Mouse (Mus musculus) heart, postnatal 0 days (tissue): ENCODE data around the gene 2900026A02Rik. TPM values are rescaled to one million over a fixed set of nuclear protein-coding genes. Genes with fewer than 3 reads are reported as not detected.

Source experiments
- ATAC-seq: fragments of 200-750 bp; cut with Nextera tagmentation; 2 replicates; pipeline ENCODE4 v1.8.0; 2017; ENCODE audit warnings: low read depth, moderate number of reproducible peaks, moderate library complexity; ENCODE audit not compliant: insufficient read depth
- DNase-seq: peaks from one replicate; pipeline ENCODE4 v3.0.0-alpha.2; 2016; ENCODE audit warnings: low spot score
- H3K27ac ChIP-seq: fragments of 300-500 bp; sonication (generic); 2 replicates; pipeline ENCODE4 v1.5.1; 2014; ENCODE audit warnings: low read depth, mild to moderate bottlenecking
- H3K27me3 ChIP-seq: fragments of 300-500 bp; sonication (generic); 2 replicates; pipeline ENCODE4 v1.6.1; 2014; ENCODE audit warnings: low read length, mixed read lengths; ENCODE audit not compliant: control insufficient read depth, insufficient read depth
- H3K36me3 ChIP-seq: fragments of 300-500 bp; sonication (generic); replicated peaks from 2 replicates; pipeline ENCODE4 v1.6.1; 2014; ENCODE audit warnings: low read length, mixed read lengths; ENCODE audit not compliant: control insufficient read depth, insufficient read depth
- H3K4me1 ChIP-seq: fragments of 300-500 bp; sonication (generic); 2 replicates; pipeline ENCODE4 v1.6.1; 2014; ENCODE audit warnings: antibody characterized with exemption; ENCODE audit not compliant: control insufficient read depth, insufficient read depth
- H3K4me2 ChIP-seq: fragments of 300-500 bp; sonication (generic); 2 replicates; pipeline ENCODE4 v1.6.1; 2014; ENCODE audit warnings: low read depth, mild to moderate bottlenecking, low read length, moderate library complexity
- H3K4me3 ChIP-seq: fragments of 300-500 bp; sonication (generic); 2 replicates; pipeline ENCODE4 v1.5.1; 2014; ENCODE audit warnings: low read depth, low read length
- H3K9ac ChIP-seq: fragments of 300-500 bp; sonication (generic); replicated peaks from 2 replicates; pipeline ENCODE4 v1.6.1; 2014; ENCODE audit warnings: low read depth, low read length, mixed read lengths
- H3K9me3 ChIP-seq: fragments of 300-500 bp; sonication (generic); replicated peaks from 2 replicates; pipeline ENCODE4 v1.6.1; 2016; ENCODE audit warnings: low read length; ENCODE audit not compliant: control insufficient read depth
- CTCF ChIP-seq: IDR thresholded peaks from 2 replicates; pipeline ENCODE4 v1.5.1; 2016; ENCODE audit warnings: antibody characterized with exemption, control low read depth, low read depth
- EP300 ChIP-seq: IDR thresholded peaks from 2 replicates; pipeline ENCODE4 v1.6.1; 2016; ENCODE audit warnings: antibody characterized with exemption, low read depth
- WGBS: fragments of 180-500 bp; shearing (Covaris S2); extraction: QIAGEN DNeasy Blood & Tissue Kit; methylation state at CpG from one replicate; pipeline ENCODE4 v1.1.7; 2014; 5-methylcytosine and 5-hydroxymethylcytosine counted together
- polyA plus RNA-seq: library from polyadenylated mRNA; unstranded; fragments of >200 nt; fragmentation: Nextera tagmentation; extraction: Ambion mirVana; gene quantifications from 2 replicates; pipeline ENCODE4 v1.2.1, GENCODE M21; 2015
- total RNA-seq: library from RNA; depleted of rRNA; stranded (reverse); fragments of >200 nt; gene quantifications from 2 replicates; pipeline ENCODE4 v1.2.3, GENCODE M21; 2014; ENCODE audit warnings: low replicate concordance

2900026A02Rik gene
- total and polyA plus RNA-seq, 2 experiments from 2014 or later = 10.2 to 18.9 TPM

DNA sequence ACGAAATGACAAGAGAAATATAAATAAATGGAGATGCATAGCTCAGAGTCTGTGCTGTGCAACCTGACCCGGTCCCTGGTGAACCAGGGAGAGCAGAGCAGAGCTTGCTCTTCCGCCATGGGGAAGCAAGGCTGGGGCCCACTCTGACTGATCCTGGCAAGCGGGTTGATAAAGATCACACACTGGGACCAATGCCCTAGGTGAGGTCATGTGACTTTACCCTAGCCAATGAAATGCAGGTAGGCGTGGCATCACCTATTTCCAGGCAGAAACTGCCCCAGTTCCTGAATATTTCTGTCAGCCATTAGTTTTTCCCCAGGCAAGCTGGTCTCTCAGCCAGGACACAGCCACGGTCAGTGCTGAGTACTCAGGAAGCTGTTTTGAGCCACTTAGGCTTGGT lies 102.3 kb downstream of the 2900026A02Rik start:
- Histone ChIP-seq H3K27me3 (no peaks in the 10 kb centered on the region), H3K27ac (no peak overlapping the region), H3K4me3 (no peak overlapping the region), H3K9ac (no peak overlapping the region), H3K4me2 (no peak overlapping the region), H3K9me3 (no peaks in the 10 kb centered on the region), H3K4me1 (peaks cover 52% of the 10 kb centered on the region), H3K36me3 (0 out of 2 replicates have a peak, but pooled peaks cover 6% of the 10 kb centered on the region)
- TF ChIP-seq CTCF (no peak), EP300 (no peak)
- no peak for DNase-seq
- 53% methylated on average over 6 of the region's 6 CpGs for WGBS
- ATAC-seq = no peak

DNA sequence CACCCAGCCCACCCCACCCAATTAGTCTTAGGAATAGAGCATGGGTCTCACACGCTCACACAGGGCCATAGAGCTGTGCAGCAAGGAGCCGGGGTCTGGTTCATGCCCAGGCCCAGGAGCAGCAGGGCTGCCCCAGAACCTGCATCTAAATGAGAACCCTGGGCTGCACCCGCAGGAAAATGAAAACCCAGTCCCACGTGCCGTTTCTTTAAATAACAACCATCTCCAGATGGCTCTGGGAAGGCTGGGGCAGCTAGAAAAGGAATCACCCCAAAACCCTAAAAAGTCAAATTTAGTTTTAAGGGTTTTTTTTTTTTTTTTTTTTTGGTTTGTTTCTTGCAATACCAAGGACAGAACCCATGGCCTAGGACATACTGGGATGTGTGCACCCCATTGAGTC lies 103.7 kb downstream of the 2900026A02Rik start:
- Histone ChIP-seq H3K9me3 (no peaks in the 10 kb centered on the region), H3K4me2 (no peak overlapping the region), H3K27ac (no peak overlapping the region), H3K4me3 (no peak overlapping the region), H3K9ac (no peak overlapping the region), H3K36me3 (0 out of 2 replicates have a peak, but pooled peaks cover 6% of the 10 kb centered on the region), H3K27me3 (no peaks in the 10 kb centered on the region), H3K4me1 (peaks cover 53% of the 10 kb centered on the region)
- TF ChIP-seq CTCF (no peak), EP300 (no peak)
- ATAC-seq = no peak
- 65% methylated on average over 5 of the region's 5 CpGs for WGBS
- DNase-seq = no peak

DNA sequence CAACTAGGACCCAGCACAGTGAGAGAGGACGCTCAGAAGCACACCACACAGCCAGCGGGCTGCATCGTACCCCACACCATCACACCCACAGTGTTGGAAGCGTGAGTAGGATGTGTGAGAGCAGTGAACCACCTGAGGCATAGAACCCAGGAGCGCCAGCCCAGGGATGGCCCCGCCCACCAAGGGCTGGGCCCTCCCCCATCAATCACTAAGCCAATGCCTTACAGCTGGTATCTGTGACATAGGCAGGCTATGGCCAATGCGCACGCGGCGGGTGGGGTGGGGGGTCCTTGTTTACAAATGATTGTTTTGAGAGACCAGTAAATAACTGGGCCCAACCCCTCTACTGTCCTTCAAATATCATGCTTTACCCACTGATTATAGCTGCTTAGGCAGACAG lies 105.1 kb downstream of the 2900026A02Rik start:
- DNase-seq (no peak), ATAC-seq (no peak)
- H3K9ac ChIP-seq = no peak overlapping the region
- peaks cover 52% of the 10 kb centered on the region for H3K4me1 ChIP-seq
- TF ChIP-seq EP300 (no peak), CTCF (no peak)
- 69% methylated on average over 10 of the region's 10 CpGs for WGBS
- H3K27ac ChIP-seq = no peak overlapping the region
- 0 out of 2 replicates have a peak, but pooled peaks cover 6% of the 10 kb centered on the region for H3K36me3 ChIP-seq
- no peak overlapping the region for H3K4me3 ChIP-seq
- no peak overlapping the region for H3K4me2 ChIP-seq
- H3K27me3 ChIP-seq = no peaks in the 10 kb centered on the region
- no peaks in the 10 kb centered on the region for H3K9me3 ChIP-seq

DNA sequence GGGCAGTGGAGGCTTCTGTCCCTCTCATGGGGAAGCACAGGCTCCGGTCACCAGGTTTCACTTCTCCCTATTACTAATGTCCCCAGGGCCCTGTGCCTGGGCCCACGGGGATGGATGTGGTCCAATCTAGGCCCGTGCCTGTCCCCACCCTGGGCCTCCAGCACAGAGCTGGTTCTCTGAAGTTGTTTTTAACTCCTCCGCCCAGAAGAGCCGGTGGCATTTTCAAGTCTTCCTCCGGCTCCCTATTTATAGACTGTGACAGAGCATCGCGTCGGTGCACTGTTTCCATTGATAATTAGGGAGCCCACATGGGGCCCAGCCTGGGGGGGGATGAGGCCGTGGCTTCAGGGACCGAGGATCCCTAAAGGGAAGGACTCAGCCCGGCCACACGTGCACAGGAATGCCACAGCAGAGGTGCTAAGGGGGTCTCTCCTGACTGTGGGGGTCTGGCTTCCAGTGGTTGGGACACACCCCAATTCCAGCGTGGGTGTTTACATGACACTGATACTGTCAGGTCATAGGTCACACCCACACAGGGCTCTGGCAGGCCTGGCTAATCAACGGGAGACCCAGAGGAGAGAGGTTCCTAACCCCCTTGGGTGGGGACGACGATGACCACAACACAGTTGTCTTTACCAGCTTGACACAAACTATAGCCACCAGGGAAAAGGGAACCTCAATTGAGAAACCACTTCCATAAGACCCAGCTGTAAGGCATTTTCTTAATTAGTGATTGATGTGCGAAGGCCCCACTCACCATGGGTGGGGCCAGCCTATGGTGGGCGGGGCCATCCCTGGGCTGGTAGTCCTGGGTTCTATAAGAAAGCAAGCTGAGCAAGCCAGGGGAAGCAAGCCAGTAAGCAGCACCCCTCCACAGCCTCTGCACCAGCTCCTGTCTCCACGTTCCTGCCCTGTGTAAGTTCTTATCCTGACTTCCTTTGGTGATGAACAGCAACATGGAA lies 106.5 kb downstream of the 2900026A02Rik start:
- 11% methylated on average over 20 of the region's 20 CpGs for WGBS
- peak; percentile 81 for DNase-seq
- H3K4me1 ChIP-seq = peaks cover 49% of the 10 kb centered on the region
- H3K27me3 ChIP-seq = no peaks in the 10 kb centered on the region
- 0 out of 2 replicates have a peak, but pooled peaks cover 6% of the 10 kb centered on the region for H3K36me3 ChIP-seq
- peak overlapping the region; percentile 32; the same call in 1 of the 2 replicates for H3K4me2 ChIP-seq
- no peak overlapping the region for H3K9ac ChIP-seq
- H3K9me3 ChIP-seq = no peaks in the 10 kb centered on the region
- peak overlapping the region; percentile 89 for H3K27ac ChIP-seq
- TF ChIP-seq EP300 = no peak
- no peak for TF ChIP-seq CTCF
- no peak overlapping the region for H3K4me3 ChIP-seq
- peak; percentile 89 for ATAC-seq

DNA sequence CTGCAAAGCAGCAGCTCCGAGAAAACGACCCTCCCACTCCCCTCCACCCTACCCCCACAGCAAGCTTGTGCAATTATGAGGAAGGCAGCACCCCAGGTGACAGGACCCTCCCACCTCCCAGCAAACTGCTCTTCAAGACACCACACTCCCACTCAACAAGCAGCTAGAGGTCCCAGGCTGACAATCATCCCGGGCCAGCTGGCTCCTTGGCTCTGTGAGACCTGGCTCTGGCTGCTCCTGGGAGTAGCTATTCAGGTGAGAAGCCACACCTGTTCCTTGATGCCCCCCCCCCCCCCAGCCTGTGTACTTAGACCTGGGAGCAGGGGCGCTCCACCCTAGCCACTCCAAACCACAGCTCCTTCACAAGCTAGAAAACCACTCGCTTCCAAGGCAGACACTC lies 107.9 kb downstream of the 2900026A02Rik start:
- Histone ChIP-seq H3K4me3 (no peak overlapping the region), H3K9ac (no peak overlapping the region), H3K4me1 (peaks cover 54% of the 10 kb centered on the region), H3K36me3 (0 out of 2 replicates have a peak, but pooled peaks cover 6% of the 10 kb centered on the region), H3K9me3 (no peaks in the 10 kb centered on the region), H3K4me2 (no peak overlapping the region), H3K27me3 (no peaks in the 10 kb centered on the region), H3K27ac (peak overlapping the region; percentile 89)
- 39% methylated on average over 5 of the region's 5 CpGs for WGBS
- DNase-seq (no peak), ATAC-seq (no peak)
- TF ChIP-seq EP300 = no peak
- TF ChIP-seq CTCF = no peak
